Mouse (Mus musculus): ENCODE measurements around the gene Krtap4-1. TPM values are rescaled to one million over a fixed set of nuclear protein-coding genes. Genes with fewer than 3 reads are reported as not detected.
"Not testable (repeated sequence)": the region's sequence is repeated elsewhere in the genome, so short reads cannot be mapped to it uniquely, and the experiment has no call there.

Gene Krtap4-1
- polyA plus RNA-seq, 1 experiment from 2014 or later = not detected

- ATAC-seq (ENCODE audit: low FRiP score) (no peak), DNase-seq (ENCODE audit: low spot score) (no peak)
- Histone ChIP-seq H3K36me3 (replicated peaks; ENCODE audit: control insufficient read depth, insufficient read depth) (no peaks in the 10 kb centered on the region), H3K4me1 (replicated peaks; ENCODE audit: control insufficient read depth, insufficient read depth, low read length) (no peaks in the 10 kb centered on the region), H3K4me2 (replicated peaks) (no peak overlapping the region), H3K4me3 (replicated peaks; ENCODE audit: low read length) (no peak overlapping the region), H3K9ac (no peak overlapping the region), H3K9me3 (ENCODE audit: control insufficient read depth, low read length) (no peaks in the 10 kb centered on the region), H3K27me3 (ENCODE audit: control insufficient read depth, insufficient read depth, low read length) (no peaks in the 10 kb centered on the region), H3K27ac (no peak overlapping the region)
- 87% methylated on average over 1 of the region's 1 CpGs for WGBS
These were observed 18.9 kb downstream of the Krtap4-1 start for GRCm38 (mm10) chr11:99609126-99609525.

DNA sequence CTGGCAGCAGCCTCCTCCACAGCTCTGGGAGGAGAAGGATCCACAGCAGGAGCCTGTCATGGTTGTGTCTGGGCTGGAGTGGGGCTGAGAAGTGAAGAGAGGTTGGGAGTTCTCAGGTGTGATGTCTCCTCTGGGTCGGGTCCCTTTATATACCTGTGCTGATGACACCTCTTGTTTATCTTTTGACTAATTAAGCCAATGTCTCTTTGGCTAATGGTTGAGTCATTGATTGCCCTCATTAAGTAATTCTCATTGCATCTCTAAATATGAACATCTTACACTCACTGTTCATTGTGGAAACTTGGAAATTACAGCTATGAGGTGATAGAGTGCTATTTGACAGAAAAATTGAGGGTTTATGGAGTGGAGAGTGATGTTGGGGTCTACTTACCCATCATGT is 24.8 kb downstream of the Krtap4-1 start, which contains the start of gene Gm11938:
Gm11938 (minus strand) TSS at position 101 of the 400 bp plus-strand sequence.
- not testable (repeated sequence) for H3K4me3 ChIP-seq (replicated peaks; ENCODE audit: low read length); H3K9me3 ChIP-seq (ENCODE audit: control insufficient read depth, low read length); H3K4me1 ChIP-seq (replicated peaks; ENCODE audit: control insufficient read depth, insufficient read depth, low read length); H3K4me2 ChIP-seq (replicated peaks); H3K27ac ChIP-seq; ATAC-seq (ENCODE audit: low FRiP score); H3K36me3 ChIP-seq (replicated peaks; ENCODE audit: control insufficient read depth, insufficient read depth); H3K9ac ChIP-seq; H3K27me3 ChIP-seq (ENCODE audit: control insufficient read depth, insufficient read depth, low read length); DNase-seq (ENCODE audit: low spot score)
- WGBS = 79% methylated on average over 1 of the region's 1 CpGs

DNA sequence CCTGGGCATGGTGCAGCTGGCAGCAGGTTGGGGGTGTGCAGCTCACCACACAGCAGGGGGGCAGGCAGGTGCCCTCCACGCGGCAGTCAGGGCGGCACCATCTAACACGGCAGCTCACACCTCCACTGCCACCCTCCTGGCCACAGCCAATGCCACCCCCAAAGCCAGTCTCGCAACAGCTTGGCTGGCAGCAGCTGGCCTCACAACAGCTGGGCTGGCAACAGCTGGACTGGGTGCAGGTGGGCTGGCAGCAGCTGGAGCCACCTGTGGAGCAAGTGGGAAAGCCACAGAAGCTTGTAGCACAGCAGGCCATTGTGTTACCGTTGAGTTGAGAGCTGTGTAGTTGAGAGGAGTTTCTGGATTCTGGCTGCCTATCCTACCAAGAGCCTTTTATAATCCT is 30.3 kb downstream of the Krtap4-1 start, which contains the start of gene Krtap9-3:
Krtap9-3 (minus strand) TSS at position 364 of the 400 bp plus-strand sequence.
- not testable (repeated sequence) for H3K36me3 ChIP-seq (replicated peaks; ENCODE audit: control insufficient read depth, insufficient read depth); H3K4me3 ChIP-seq (replicated peaks; ENCODE audit: low read length); H3K4me2 ChIP-seq (replicated peaks); H3K9me3 ChIP-seq (ENCODE audit: control insufficient read depth, low read length); H3K4me1 ChIP-seq (replicated peaks; ENCODE audit: control insufficient read depth, insufficient read depth, low read length); H3K9ac ChIP-seq; H3K27ac ChIP-seq; DNase-seq (ENCODE audit: low spot score); H3K27me3 ChIP-seq (ENCODE audit: control insufficient read depth, insufficient read depth, low read length); ATAC-seq (ENCODE audit: low FRiP score)
- WGBS = 82% methylated on average over 6 of the region's 6 CpGs

GRCm38 (mm10) chr11:99590981-99591380 is 37.1 kb downstream of the Krtap4-1 start, which contains the start of gene Krtap1-3:
Gene Krtap1-3, minus strand, starts transcription at chr11:99591339.
- no peak within 1 kb of the TSS for H3K4me3 ChIP-seq (replicated peaks; ENCODE audit: low read length)
- H3K4me1 ChIP-seq (replicated peaks; ENCODE audit: control insufficient read depth, insufficient read depth, low read length) = no peaks in the 10 kb centered on the region
- no peak for ATAC-seq (ENCODE audit: low FRiP score)
- no peak within 1 kb of the TSS for H3K9ac ChIP-seq
- no peaks in the 10 kb centered on the region for H3K36me3 ChIP-seq (replicated peaks; ENCODE audit: control insufficient read depth, insufficient read depth)
- WGBS = 84% methylated on average over 6 of the region's 6 CpGs
- no peak for DNase-seq (ENCODE audit: low spot score)
- H3K27me3 ChIP-seq (ENCODE audit: control insufficient read depth, insufficient read depth, low read length) = no peaks in the 10 kb centered on the region
- H3K9me3 ChIP-seq (ENCODE audit: control insufficient read depth, low read length) = no peaks in the 10 kb centered on the region
- no peak within 1 kb of the TSS for H3K4me2 ChIP-seq (replicated peaks)
- no peak within 1 kb of the TSS for H3K27ac ChIP-seq

- WGBS = 90% methylated on average over 7 of the region's 7 CpGs
- Histone ChIP-seq H3K9ac (no peak overlapping the region), H3K4me1 (replicated peaks; ENCODE audit: control insufficient read depth, insufficient read depth, low read length) (no peaks in the 10 kb centered on the region), H3K4me3 (replicated peaks; ENCODE audit: low read length) (no peak overlapping the region), H3K4me2 (replicated peaks) (no peak overlapping the region), H3K27me3 (ENCODE audit: control insufficient read depth, insufficient read depth, low read length) (no peaks in the 10 kb centered on the region), H3K36me3 (replicated peaks; ENCODE audit: control insufficient read depth, insufficient read depth) (no peaks in the 10 kb centered on the region), H3K9me3 (ENCODE audit: control insufficient read depth, low read length) (no peaks in the 10 kb centered on the region), H3K27ac (no peak overlapping the region)
- ATAC-seq (ENCODE audit: low FRiP score) = no peak
- DNase-seq (ENCODE audit: low spot score) = no peak
These were observed 42.9 kb downstream of the Krtap4-1 start for GRCm38 (mm10) chr11:99585096-99585495.

DNA sequence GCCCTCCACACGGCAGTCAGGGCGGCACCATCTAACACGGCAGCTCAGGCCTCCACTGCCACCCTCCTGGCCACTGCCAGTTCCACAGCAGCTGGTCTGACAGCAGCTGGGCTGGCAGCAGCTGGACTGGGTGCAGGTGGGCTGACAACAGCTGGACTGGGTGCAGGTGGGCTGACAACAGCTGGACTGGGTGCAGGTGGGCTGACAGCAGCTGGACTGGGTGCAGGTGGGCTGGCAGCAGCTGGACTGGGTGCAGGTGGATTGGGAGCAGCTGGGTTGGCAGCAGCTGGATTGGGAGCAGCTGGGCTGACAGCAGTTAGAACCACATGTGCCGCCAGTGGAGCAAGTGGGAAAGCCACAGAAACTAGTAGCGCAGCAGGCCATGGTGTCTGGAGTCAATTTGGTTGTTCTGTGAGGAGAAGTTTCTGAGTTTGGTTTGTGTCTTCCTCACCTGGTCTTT is 44.8 kb downstream of the Krtap4-1 start, which contains the start of gene Krtap1-4:
Krtap1-4 (minus strand) TSS at position 410 of the 460 bp plus-strand sequence.
- WGBS = 90% methylated on average over 5 of the region's 5 CpGs
- DNase-seq (ENCODE audit: low spot score) = no peak
- no peaks in the 10 kb centered on the region for H3K4me1 ChIP-seq (replicated peaks; ENCODE audit: control insufficient read depth, insufficient read depth, low read length)

GRCm38 (mm10) chr11:99581564-99581963 is 46.5 kb downstream of the Krtap4-1 start:
- H3K36me3 ChIP-seq (replicated peaks; ENCODE audit: control insufficient read depth, insufficient read depth) = no peaks in the 10 kb centered on the region
- no peak overlapping the region for H3K9ac ChIP-seq
- no peak overlapping the region for H3K27ac ChIP-seq
- H3K4me1 ChIP-seq (replicated peaks; ENCODE audit: control insufficient read depth, insufficient read depth, low read length) = no peaks in the 10 kb centered on the region
- no peak overlapping the region for H3K4me3 ChIP-seq (replicated peaks; ENCODE audit: low read length)
- no peaks in the 10 kb centered on the region for H3K9me3 ChIP-seq (ENCODE audit: control insufficient read depth, low read length)
- no peaks in the 10 kb centered on the region for H3K27me3 ChIP-seq (ENCODE audit: control insufficient read depth, insufficient read depth, low read length)
- DNase-seq (ENCODE audit: low spot score) (no peak), ATAC-seq (ENCODE audit: low FRiP score) (no peak)
- H3K4me2 ChIP-seq (replicated peaks) = no peak overlapping the region
- WGBS = 91% methylated on average over 6 of the region's 6 CpGs

More for the DNA sequence above, 44.8 kb downstream of the Krtap4-1 start, which contains the start of gene Krtap1-4:
- ATAC-seq (ENCODE audit: low FRiP score) = no peak
- Histone ChIP-seq H3K4me2 (replicated peaks) (no peak within 1 kb of the TSS), H3K9me3 (ENCODE audit: control insufficient read depth, low read length) (no peaks in the 10 kb centered on the region), H3K4me3 (replicated peaks; ENCODE audit: low read length) (no peak within 1 kb of the TSS), H3K27me3 (ENCODE audit: control insufficient read depth, insufficient read depth, low read length) (no peaks in the 10 kb centered on the region), H3K27ac (no peak within 1 kb of the TSS), H3K36me3 (replicated peaks; ENCODE audit: control insufficient read depth, insufficient read depth) (no peaks in the 10 kb centered on the region), H3K9ac (no peak within 1 kb of the TSS)

DNA sequence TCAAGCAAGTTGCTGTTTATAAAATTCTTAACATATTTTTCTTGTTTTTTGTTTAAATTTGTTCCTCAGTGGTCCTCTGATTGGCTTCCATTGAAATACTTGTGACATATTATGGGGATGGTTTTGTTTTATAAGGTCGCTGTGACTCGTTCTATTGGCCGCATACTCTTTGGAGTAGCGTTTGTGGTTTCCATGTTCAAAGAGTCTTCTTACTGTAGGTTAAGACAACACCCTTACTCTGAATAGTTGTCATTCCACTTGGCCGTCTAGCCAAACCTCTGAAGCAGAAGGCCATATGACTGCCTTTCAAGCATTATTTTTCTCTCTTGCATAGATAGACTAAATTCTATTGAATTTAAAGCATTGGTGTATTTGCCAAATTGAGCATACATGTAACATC is 47.0 kb downstream of the Krtap4-1 start:
- no peak for DNase-seq (ENCODE audit: low spot score)
- WGBS = 92% methylated on average over 5 of the region's 5 CpGs
- no peak overlapping the region for H3K27ac ChIP-seq

DNA sequence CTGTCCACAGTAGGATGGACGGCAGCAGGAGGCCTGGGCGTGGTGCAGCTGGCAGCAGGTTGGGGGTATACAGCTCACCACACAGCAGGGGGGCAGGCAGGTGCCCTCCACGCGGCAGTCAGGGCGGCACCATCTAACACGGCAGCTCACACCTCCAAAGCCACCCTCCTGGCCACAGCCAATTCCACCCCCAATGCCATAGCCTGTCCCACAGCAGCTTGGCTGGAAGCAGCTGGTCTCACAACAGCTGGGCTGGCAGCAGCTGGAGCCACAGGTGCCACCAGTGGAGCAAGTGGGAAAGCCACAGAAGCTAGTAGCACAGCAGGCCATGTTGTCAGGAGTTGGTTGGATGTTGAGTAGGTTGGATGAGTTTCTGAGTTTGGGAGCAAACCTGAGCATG is 47.4 kb downstream of the Krtap4-1 start, which contains the start of gene Krtap1-5:
Krtap1-5 (minus strand) TSS at position 381 of the 400 bp plus-strand sequence.
- no peak within 1 kb of the TSS for H3K27ac ChIP-seq
- no peak for ATAC-seq (ENCODE audit: low FRiP score)
- H3K9me3 ChIP-seq (ENCODE audit: control insufficient read depth, low read length) = no peaks in the 10 kb centered on the region
- WGBS = 91% methylated on average over 6 of the region's 6 CpGs
- H3K4me3 ChIP-seq (replicated peaks; ENCODE audit: low read length) = no peak within 1 kb of the TSS
- no peaks in the 10 kb centered on the region for H3K27me3 ChIP-seq (ENCODE audit: control insufficient read depth, insufficient read depth, low read length)
- H3K4me2 ChIP-seq (replicated peaks) = no peak within 1 kb of the TSS
- H3K9ac ChIP-seq = no peak within 1 kb of the TSS
- no peak for DNase-seq (ENCODE audit: low spot score)
- H3K4me1 ChIP-seq (replicated peaks; ENCODE audit: control insufficient read depth, insufficient read depth, low read length) = no peaks in the 10 kb centered on the region
- no peaks in the 10 kb centered on the region for H3K36me3 ChIP-seq (replicated peaks; ENCODE audit: control insufficient read depth, insufficient read depth)

More for the DNA sequence above, 47.0 kb downstream of the Krtap4-1 start:
- H3K4me1 ChIP-seq (replicated peaks; ENCODE audit: control insufficient read depth, insufficient read depth, low read length) = no peaks in the 10 kb centered on the region
- ATAC-seq (ENCODE audit: low FRiP score) = no peak
- no peaks in the 10 kb centered on the region for H3K9me3 ChIP-seq (ENCODE audit: control insufficient read depth, low read length)
- no peaks in the 10 kb centered on the region for H3K36me3 ChIP-seq (replicated peaks; ENCODE audit: control insufficient read depth, insufficient read depth)
- no peak overlapping the region for H3K4me3 ChIP-seq (replicated peaks; ENCODE audit: low read length)
- H3K9ac ChIP-seq = no peak overlapping the region
- no peaks in the 10 kb centered on the region for H3K27me3 ChIP-seq (ENCODE audit: control insufficient read depth, insufficient read depth, low read length)
- no peak overlapping the region for H3K4me2 ChIP-seq (replicated peaks)

Measured in hindbrain, embryonic 14.5 days (tissue).